Comparison of ENCODE assay signal across 8 mouse cellular contexts in the genomic region with DNA sequence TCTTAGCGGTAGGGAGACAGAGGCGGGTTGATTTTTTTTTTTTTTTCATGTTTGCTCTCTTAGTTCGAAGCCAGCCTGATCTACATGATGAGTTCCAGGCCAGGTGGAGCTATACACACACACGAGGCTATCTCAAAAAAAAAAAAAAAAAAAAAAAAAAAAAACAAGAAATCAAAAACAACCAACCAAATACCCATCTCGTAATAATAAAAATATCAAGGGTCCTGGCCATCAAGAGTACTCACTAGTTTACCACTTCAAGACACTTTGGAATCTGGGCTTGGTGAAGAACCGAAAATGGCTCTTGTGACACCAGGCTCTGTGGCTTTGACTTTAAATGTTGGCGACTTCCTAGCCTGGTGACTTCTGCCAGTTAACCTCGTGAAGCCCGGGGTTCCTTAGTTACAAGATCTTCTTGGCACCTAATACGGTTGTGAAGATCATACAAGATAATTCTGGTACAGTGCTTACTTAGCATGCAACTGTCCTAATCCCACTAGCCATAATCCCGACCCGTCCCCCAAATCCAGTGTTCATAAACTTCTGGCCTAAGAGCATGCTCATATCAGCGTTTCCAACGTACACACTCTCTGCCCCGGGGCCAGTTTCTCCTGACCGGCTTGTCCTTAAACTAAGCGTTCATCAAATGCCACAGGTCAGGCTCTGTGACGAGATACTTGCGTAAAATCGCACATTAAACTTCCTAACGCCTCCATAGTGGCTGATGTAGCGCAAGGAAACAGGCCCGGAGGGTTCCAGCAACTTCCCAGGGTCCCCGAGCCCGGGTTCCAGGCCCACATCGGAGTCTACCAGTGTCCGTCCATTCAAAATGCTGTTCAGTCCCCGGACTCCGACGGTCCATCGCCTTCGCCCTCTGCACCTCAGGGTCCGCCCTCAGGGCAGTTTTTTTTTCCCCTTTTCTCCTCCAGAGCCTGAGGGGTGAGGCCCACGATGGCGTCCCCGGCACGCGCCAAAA. TPM values are rescaled to one million over a fixed set of nuclear protein-coding genes. Genes with fewer than 3 reads are reported as not detected.
A peak's percentile ranks its signal among the peaks of the same experiment; 100 is the strongest.
DNase-seq lines count a peak whose midpoint lies in the region; ATAC-seq lines count a peak whose summit lies in the region.

No protein-coding gene starts in this region.

- H3K9me3 ChIP-seq in forebrain, embryonic 12.5 days, result no peaks in the 10 kb centered on the region
- H3K9me3 ChIP-seq in limb, embryonic 10.5 days (replicated peaks), result no peaks in the 10 kb centered on the region
- no peaks in the 10 kb centered on the region for H3K9me3 ChIP-seq in midbrain, embryonic 15.5 days

- H3K36me3 ChIP-seq in forebrain, embryonic 12.5 days (replicated peaks), result no peaks in the 10 kb centered on the region
- no peaks in the 10 kb centered on the region for H3K36me3 ChIP-seq in limb, embryonic 10.5 days
- H3K36me3 ChIP-seq in midbrain, embryonic 15.5 days (replicated peaks), result no peaks in the 10 kb centered on the region

- no peaks in the 10 kb centered on the region for H3K27me3 ChIP-seq in forebrain, embryonic 12.5 days
- no peaks in the 10 kb centered on the region for H3K27me3 ChIP-seq in limb, embryonic 10.5 days (ENCODE audit: low read depth, poor library complexity, severe bottlenecking)
- H3K27me3 ChIP-seq in midbrain, embryonic 15.5 days (replicated peaks), result no peaks in the 10 kb centered on the region

- 14% methylated on average over 38 of the region's 38 CpGs for WGBS in forebrain, embryonic 12.5 days
- WGBS in limb, embryonic 10.5 days, result 15% methylated on average over 38 of the region's 38 CpGs
- WGBS in midbrain, embryonic 15.5 days, result 15% methylated on average over 38 of the region's 38 CpGs

- H3K9ac ChIP-seq in forebrain, embryonic 12.5 days, result peak overlapping the region; percentile 86
- peak overlapping the region; percentile 84 for H3K9ac ChIP-seq in midbrain, embryonic 15.5 days

- peaks cover 15% of the 10 kb centered on the region for H3K4me1 ChIP-seq in forebrain, embryonic 12.5 days
- peaks cover 31% of the 10 kb centered on the region for H3K4me1 ChIP-seq in limb, embryonic 10.5 days
- H3K4me1 ChIP-seq in midbrain, embryonic 15.5 days, result peaks cover 14% of the 10 kb centered on the region

- peak; percentile 9 for DNase-seq in retina, postnatal 7 days (ENCODE audit: low read depth, low spot score)
- DNase-seq in retina, postnatal 1 day, result no peak
- DNase-seq in heart, postnatal 4 days, result peak; percentile 25
- no peak for DNase-seq in limb, embryonic 10.5 days (ENCODE audit: low spot score)
- DNase-seq in B cell, adult 2 months, result no peak

- peak; percentile 3 for ATAC-seq in activated CD4-positive, CD25-positive, alpha-beta regulatory T cell, adult 4 months
- ATAC-seq in forebrain, embryonic 12.5 days (ENCODE audit: low FRiP score), result peak; percentile 63
- peak; percentile 68 for ATAC-seq in midbrain, embryonic 15.5 days (replicated peaks)

- peak overlapping the region; percentile 16; the same call in 1 of the 2 replicates for H3K27ac ChIP-seq in forebrain, embryonic 12.5 days
- peak overlapping the region; percentile 99 for H3K27ac ChIP-seq in limb, embryonic 10.5 days
- H3K27ac ChIP-seq in midbrain, embryonic 15.5 days, result peak overlapping the region; percentile 73

- H3K4me3 ChIP-seq in forebrain, embryonic 12.5 days (replicated peaks), result peak overlapping the region; percentile 93
- H3K4me3 ChIP-seq in limb, embryonic 10.5 days, result peak overlapping the region; percentile 94
- peak overlapping the region; percentile 79 for H3K4me3 ChIP-seq in midbrain, embryonic 15.5 days

- H3K4me2 ChIP-seq in forebrain, embryonic 12.5 days, result peak overlapping the region; percentile 93
- H3K4me2 ChIP-seq in midbrain, embryonic 15.5 days, result peak overlapping the region; percentile 94

RNA-seq across cellular contexts. Expression of a gene that starts 0.8 kb away (rescaled TPM):
- polyA plus RNA-seq in activated CD4-positive, CD25-positive, alpha-beta regulatory T cell, adult 4 months (2017; shearing (Covaris generic)), result 10 to 100 TPM in 1 of 2 experiments, 1 to 10 TPM in 1; 6.7 to 11.2 TPM
- polyA plus RNA-seq in forebrain, embryonic 12.5 days (2016; fragmentation: Nextera tagmentation; extraction: Ambion mirVana), result 29.9 and 32.1 TPM in 2 replicates
- total RNA-seq in heart, postnatal 4 days (2021), result 100 to 1,000 TPM; 178 to 191 TPM
- 53.5 and 59.6 TPM in 2 replicates for polyA plus RNA-seq in limb, embryonic 10.5 days (2016; fragmentation: Nextera tagmentation; extraction: Ambion mirVana)
- polyA plus RNA-seq in midbrain, embryonic 15.5 days (2015; fragmentation: Nextera tagmentation; extraction: Ambion mirVana), result 9.0 and 9.7 TPM in 2 replicates

Comparison
In these comparisons a context has a peak if more than half of its experiments do, and no peak if none do; other contexts are left out.
1. DNase-seq: peak in retina, postnatal 7 days (single experiment) and heart, postnatal 4 days (single experiment); none in retina, postnatal 1 day (single experiment), limb, embryonic 10.5 days (single experiment) and B cell, adult 2 months (0 of 2).
2. ATAC-seq: peak in every context shown above with its lines; median percentile 68 in midbrain, embryonic 15.5 days; 63 in forebrain, embryonic 12.5 days; 3 in activated CD4-positive, CD25-positive, alpha-beta regulatory T cell, adult 4 months.
3. H3K27ac ChIP-seq: peak in every context shown above with its lines; median percentile 99 in limb, embryonic 10.5 days; 73 in midbrain, embryonic 15.5 days; 16 in forebrain, embryonic 12.5 days.
4. Peak in every context shown above with its lines, with median percentiles within 50 percentile points of each other: H3K4me3 ChIP-seq.